Mouse (Mus musculus) cerebellum, adult 11 months (tissue): ENCODE measurements around the gene Vmn1r135.
"Not testable (repeated sequence)": the region's sequence is repeated elsewhere in the genome, so short reads cannot be mapped to it uniquely, and the experiment has no call there.

Experiments
- DNase-seq: peaks from one replicate; pipeline ENCODE4 v3.0.0; 2022

Vmn1r135 gene

GRCm38 (mm10) chr7:21832051-21832450 lies at the start of gene Vmn1r135:
TSS of gene Vmn1r135 (plus strand) at chr7:21832351.
- not testable (repeated sequence) for DNase-seq

- DNase-seq, result not testable (repeated sequence)
Measured at GRCm38 (mm10) chr7:21796628-21797027, 35.5 kb upstream of the Vmn1r135 start, which contains the start of gene Gm4177. TSS of gene Gm4177 (minus strand) at chr7:21796728.

- not testable (repeated sequence) for DNase-seq
Measured at GRCm38 (mm10) chr7:21844167-21844566, 12.0 kb downstream of the Vmn1r135 start, which contains the start of gene Gm5725. TSS of gene Gm5725 (minus strand) at chr7:21844267.
